Mouse (Mus musculus) heart, embryonic 10.5 days (tissue): ENCODE results near the gene Ctnnbip1. TPM values are rescaled to one million over a fixed set of nuclear protein-coding genes. Genes with fewer than 3 reads are reported as not detected.

Experiments
- DNase-seq: peaks from one replicate; pipeline ENCODE4 v3.0.0-alpha.2; 2017; ENCODE audit warnings: low spot score
- H3K27ac ChIP-seq: fragments of 300-500 bp; sonication (generic); 2 replicates; pipeline ENCODE4 v1.5.1; 2016; ENCODE audit warnings: mild to moderate bottlenecking
- H3K27me3 ChIP-seq: fragments of 300-500 bp; sonication (generic); 2 replicates; pipeline ENCODE4 v1.6.1; 2016; ENCODE audit warnings: mild to moderate bottlenecking; ENCODE audit not compliant: poor library complexity, insufficient read depth, severe bottlenecking
- H3K36me3 ChIP-seq: fragments of 300-500 bp; sonication (generic); 2 replicates; pipeline ENCODE4 v1.6.1; 2016; ENCODE audit warnings: mild to moderate bottlenecking, moderate library complexity
- H3K4me1 ChIP-seq: fragments of 300-500 bp; sonication (generic); 2 replicates; pipeline ENCODE4 v1.6.1; 2016; ENCODE audit warnings: mild to moderate bottlenecking
- H3K4me3 ChIP-seq: fragments of 300-500 bp; sonication (generic); 2 replicates; pipeline ENCODE4 v1.5.1; 2016; ENCODE audit warnings: mild to moderate bottlenecking, moderate library complexity
- H3K9me3 ChIP-seq: fragments of 300-500 bp; sonication (generic); 2 replicates; pipeline ENCODE4 v1.6.1; 2016; ENCODE audit warnings: mild to moderate bottlenecking, moderate library complexity
- WGBS: fragments of 180-500 bp; shearing (Covaris S2); methylation state at CpG from one replicate; pipeline ENCODE4 v1.1.7; 2016; 5-methylcytosine and 5-hydroxymethylcytosine counted together
- polyA plus RNA-seq: library from polyadenylated mRNA; unstranded; fragments of >200 nt; fragmentation: Nextera tagmentation; extraction: Ambion mirVana; gene quantifications from 2 replicates; pipeline ENCODE4 v1.2.1, GENCODE M21; 2016

The Ctnnbip1 gene
- polyA plus RNA-seq, 1 experiment from 2014 or later, result 49.9 TPM

DNA sequence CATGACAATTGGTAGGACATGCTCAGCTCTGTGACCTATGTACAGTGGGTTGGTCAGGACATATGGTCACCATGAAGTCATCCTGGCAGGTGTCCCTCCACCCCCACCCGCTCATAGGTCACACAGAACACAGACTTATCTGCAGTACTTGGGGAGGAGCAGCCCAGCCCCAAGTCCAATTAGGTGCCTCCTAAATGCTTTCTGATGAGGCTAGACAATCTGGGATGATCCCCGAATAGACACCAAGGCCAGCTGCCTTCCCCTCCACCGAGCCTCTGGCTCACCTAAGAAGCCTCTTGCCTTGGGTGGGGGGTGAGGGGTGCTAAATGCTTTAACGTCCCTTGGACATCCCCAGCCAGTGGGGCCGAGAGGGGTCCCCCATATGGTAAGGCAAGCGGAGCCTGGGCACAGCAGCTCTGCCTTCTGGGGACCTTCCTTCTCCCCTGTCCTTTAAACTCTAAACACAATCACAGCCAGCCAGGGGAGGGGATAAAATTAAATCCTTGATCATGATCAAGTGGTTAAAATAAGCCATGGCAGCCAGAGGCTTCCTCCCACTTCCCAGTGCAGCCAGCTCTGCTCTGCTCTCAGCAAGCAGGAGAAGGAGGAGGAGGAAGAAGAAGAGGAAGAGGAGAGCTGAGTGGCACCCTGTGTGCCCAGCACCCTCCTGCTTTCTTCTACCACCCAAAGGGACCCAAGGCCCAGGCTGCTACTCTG, 51.9 kb downstream of the Ctnnbip1 start:
- Histone ChIP-seq H3K9me3 (no peaks in the 10 kb centered on the region), H3K4me1 (peaks cover 63% of the 10 kb centered on the region), H3K27me3 (peaks cover 56% of the 10 kb centered on the region), H3K27ac (no peak overlapping the region), H3K4me3 (no peak overlapping the region), H3K36me3 (peaks cover 13% of the 10 kb centered on the region)
- no peak for DNase-seq
- 69% methylated on average over 6 of the region's 6 CpGs for WGBS

DNA sequence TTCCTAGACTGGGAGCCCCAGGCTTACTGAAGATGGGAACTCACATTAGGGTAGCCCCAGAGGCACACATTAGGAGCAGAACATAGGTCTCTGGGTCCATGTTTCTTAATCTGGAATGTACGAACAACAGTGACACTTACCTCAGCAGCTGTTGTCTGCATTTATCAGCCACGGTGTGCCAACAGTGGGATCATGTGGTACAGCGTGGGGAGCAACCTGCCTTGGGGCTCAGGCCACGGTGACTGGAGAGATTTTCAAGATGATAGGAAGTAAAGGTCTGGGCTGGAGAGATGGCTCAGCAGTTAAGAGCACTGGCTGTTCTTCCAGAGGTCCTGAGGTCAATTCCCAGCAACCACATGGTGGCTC, 52.4 kb downstream of the Ctnnbip1 start:
- Histone ChIP-seq H3K9me3 (no peaks in the 10 kb centered on the region), H3K27me3 (peaks cover 61% of the 10 kb centered on the region), H3K4me1 (peaks cover 58% of the 10 kb centered on the region), H3K27ac (no peak overlapping the region), H3K36me3 (peaks cover 10% of the 10 kb centered on the region), H3K4me3 (no peak overlapping the region)
- WGBS, result 69% methylated on average over 4 of the region's 4 CpGs
- no peak for DNase-seq

- no peak overlapping the region for H3K4me3 ChIP-seq
- WGBS, result 63% methylated on average over 5 of the region's 5 CpGs
- H3K9me3 ChIP-seq, result no peaks in the 10 kb centered on the region
- peaks cover 51% of the 10 kb centered on the region for H3K4me1 ChIP-seq
- H3K27ac ChIP-seq, result no peak overlapping the region
- no peak for DNase-seq
- peaks cover 3% of the 10 kb centered on the region; the same call in 1 of the 2 replicates for H3K36me3 ChIP-seq
- H3K27me3 ChIP-seq, result peaks cover 67% of the 10 kb centered on the region
Measured at GRCm38 (mm10) chr4:149571209-149571608, 53.2 kb downstream of the Ctnnbip1 start.

- no peaks in the 10 kb centered on the region for H3K9me3 ChIP-seq
- no peak for DNase-seq
- no peaks in the 10 kb centered on the region for H3K36me3 ChIP-seq
- H3K27ac ChIP-seq, result peak overlapping the region; percentile 30; the same call in 1 of the 2 replicates
- H3K27me3 ChIP-seq, result peaks cover 72% of the 10 kb centered on the region
- no peak overlapping the region for H3K4me3 ChIP-seq
- H3K4me1 ChIP-seq, result peaks cover 49% of the 10 kb centered on the region
- 49% methylated on average over 8 of the region's 8 CpGs for WGBS
Measured at GRCm38 (mm10) chr4:149571651-149572149, 53.7 kb downstream of the Ctnnbip1 start.

- H3K27ac ChIP-seq, result peak overlapping the region; percentile 30; the same call in 1 of the 2 replicates
- peaks cover 80% of the 10 kb centered on the region for H3K27me3 ChIP-seq
- no peaks in the 10 kb centered on the region for H3K36me3 ChIP-seq
- no peak for DNase-seq
- H3K4me1 ChIP-seq, result peaks cover 51% of the 10 kb centered on the region
- no peaks in the 10 kb centered on the region for H3K9me3 ChIP-seq
- no peak overlapping the region for H3K4me3 ChIP-seq
- 31% methylated on average over 6 of the region's 9 CpGs for WGBS
Measured at GRCm38 (mm10) chr4:149572446-149572845, 54.4 kb downstream of the Ctnnbip1 start.

GRCm38 (mm10) chr4:149572851-149573250, 54.8 kb downstream of the Ctnnbip1 start:
- no peaks in the 10 kb centered on the region for H3K9me3 ChIP-seq
- peaks cover 84% of the 10 kb centered on the region for H3K27me3 ChIP-seq
- H3K4me1 ChIP-seq, result peaks cover 47% of the 10 kb centered on the region
- H3K27ac ChIP-seq, result no peak overlapping the region
- no peaks in the 10 kb centered on the region for H3K36me3 ChIP-seq
- no peak overlapping the region for H3K4me3 ChIP-seq
- DNase-seq, result no peak
- WGBS, result 55% methylated on average over 8 of the region's 8 CpGs

DNA sequence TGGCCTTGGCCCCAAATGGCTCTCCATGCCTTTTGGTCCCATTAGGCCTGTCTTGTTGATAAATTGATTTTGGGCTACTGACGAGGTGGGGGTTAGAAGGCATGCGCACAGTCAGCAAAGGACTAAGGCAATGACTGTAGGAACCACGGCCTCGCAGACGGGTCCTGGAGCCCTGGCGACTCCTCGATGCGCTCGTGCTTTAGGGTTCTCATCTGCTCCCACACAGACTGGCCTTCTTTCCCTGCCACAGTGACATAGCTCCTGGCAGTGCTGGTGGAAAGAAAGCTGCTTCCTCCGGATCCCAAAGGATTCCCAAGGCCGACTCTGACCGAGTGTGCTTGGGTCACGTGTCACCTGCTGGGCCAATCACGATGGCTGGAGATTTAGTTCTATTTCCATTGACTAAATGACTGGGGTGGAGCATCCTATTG, 56.4 kb downstream of the Ctnnbip1 start:
- Histone ChIP-seq H3K9me3 (no peaks in the 10 kb centered on the region), H3K36me3 (no peaks in the 10 kb centered on the region), H3K27me3 (peaks cover 92% of the 10 kb centered on the region), H3K27ac (no peak overlapping the region), H3K4me1 (peaks cover 38% of the 10 kb centered on the region), H3K4me3 (no peak overlapping the region)
- DNase-seq, result no peak
- 63% methylated on average over 14 of the region's 14 CpGs for WGBS

DNA sequence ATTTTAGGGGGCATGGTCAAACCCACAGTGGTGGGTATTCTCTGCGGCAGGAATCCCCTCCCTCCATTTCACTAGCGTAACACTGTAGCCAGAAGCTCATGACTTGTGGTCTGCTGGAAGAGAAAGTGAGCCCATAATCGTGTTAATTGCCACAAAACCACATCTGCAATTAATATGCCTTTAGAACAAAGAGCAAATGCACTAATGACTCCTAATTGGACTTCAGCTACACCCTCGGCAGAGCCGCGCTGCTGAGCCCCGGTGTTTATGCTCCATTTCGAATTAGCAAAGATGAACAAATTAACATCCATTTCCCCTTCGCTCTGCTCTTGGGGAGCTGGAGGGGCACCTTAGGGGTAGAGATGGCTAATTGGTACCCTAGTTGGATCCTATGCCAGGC, 58.0 kb downstream of the Ctnnbip1 start:
- Histone ChIP-seq H3K27ac (no peak overlapping the region), H3K27me3 (peaks cover 88% of the 10 kb centered on the region), H3K9me3 (no peaks in the 10 kb centered on the region), H3K36me3 (no peaks in the 10 kb centered on the region), H3K4me3 (no peak overlapping the region), H3K4me1 (peaks cover 29% of the 10 kb centered on the region)
- DNase-seq, result no peak
- 87% methylated on average over 9 of the region's 9 CpGs for WGBS

DNA sequence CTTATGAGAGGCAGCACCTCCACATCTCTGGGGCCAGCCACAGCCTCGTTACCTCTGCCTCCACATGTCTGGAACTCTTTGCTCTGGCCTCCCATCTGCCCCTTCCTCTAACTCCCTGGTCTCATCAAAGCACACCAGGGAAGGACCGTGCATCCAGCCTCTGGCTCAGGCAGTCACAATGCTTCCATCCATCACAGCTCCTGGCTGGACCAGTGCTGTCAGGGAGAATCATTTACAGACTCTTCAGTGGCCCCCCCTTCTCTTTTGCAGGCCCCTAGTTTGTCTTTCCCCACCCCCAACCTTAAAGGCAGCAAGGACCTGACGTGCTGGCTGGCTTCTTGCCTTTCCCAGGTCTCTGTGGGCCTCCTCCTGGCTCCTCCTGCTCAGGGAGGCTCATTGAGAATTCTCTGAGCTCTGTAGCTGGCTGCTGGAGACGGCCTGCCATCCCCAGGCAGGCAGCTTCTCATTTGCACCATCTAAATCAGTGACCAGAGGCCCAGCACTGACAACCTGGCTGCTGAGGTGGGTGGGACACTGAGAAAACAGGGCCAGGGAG, 59.0 kb downstream of the Ctnnbip1 start:
- no peaks in the 10 kb centered on the region for H3K36me3 ChIP-seq
- peaks cover 19% of the 10 kb centered on the region for H3K4me1 ChIP-seq
- no peaks in the 10 kb centered on the region for H3K9me3 ChIP-seq
- H3K27ac ChIP-seq, result no peak overlapping the region
- no peak for DNase-seq
- no peak overlapping the region for H3K4me3 ChIP-seq
- peaks cover 87% of the 10 kb centered on the region for H3K27me3 ChIP-seq
- WGBS, result 33% methylated on average over 4 of the region's 4 CpGs

GRCm38 (mm10) chr4:149578085-149578681, 60.1 kb downstream of the Ctnnbip1 start:
- Histone ChIP-seq H3K9me3 (no peaks in the 10 kb centered on the region), H3K36me3 (no peaks in the 10 kb centered on the region), H3K4me1 (0 out of 2 replicates have a peak, but pooled peaks cover 9% of the 10 kb centered on the region), H3K27ac (no peak overlapping the region), H3K4me3 (no peak overlapping the region), H3K27me3 (peaks cover 85% of the 10 kb centered on the region)
- WGBS, result 72% methylated on average over 13 of the region's 13 CpGs
- DNase-seq, result no peak

DNA sequence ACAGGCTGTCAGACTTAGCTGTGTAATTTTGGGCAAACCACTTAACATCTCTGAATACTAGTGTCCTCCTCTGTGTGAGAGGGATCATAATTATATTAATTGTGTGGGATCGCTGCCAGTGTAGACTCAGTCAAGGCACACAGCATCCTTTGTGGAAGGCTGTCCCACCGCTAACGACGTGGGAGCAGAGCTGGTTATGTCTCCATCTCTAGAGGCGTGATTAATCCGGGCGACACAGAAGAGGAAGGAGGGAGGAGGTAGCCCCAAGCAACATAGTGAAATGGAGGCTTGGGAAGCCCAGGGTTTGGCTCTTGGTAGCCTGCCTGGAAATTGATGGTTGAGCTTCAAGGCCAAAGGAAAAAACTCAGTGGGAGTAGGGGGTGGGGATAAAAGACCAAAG, 60.8 kb downstream of the Ctnnbip1 start:
- H3K4me1 ChIP-seq, result 0 out of 2 replicates have a peak, but pooled peaks cover 9% of the 10 kb centered on the region
- H3K36me3 ChIP-seq, result no peaks in the 10 kb centered on the region
- no peak for DNase-seq
- H3K27me3 ChIP-seq, result peaks cover 81% of the 10 kb centered on the region
- no peaks in the 10 kb centered on the region for H3K9me3 ChIP-seq
- 71% methylated on average over 7 of the region's 7 CpGs for WGBS
- no peak overlapping the region for H3K27ac ChIP-seq
- H3K4me3 ChIP-seq, result no peak overlapping the region

DNA sequence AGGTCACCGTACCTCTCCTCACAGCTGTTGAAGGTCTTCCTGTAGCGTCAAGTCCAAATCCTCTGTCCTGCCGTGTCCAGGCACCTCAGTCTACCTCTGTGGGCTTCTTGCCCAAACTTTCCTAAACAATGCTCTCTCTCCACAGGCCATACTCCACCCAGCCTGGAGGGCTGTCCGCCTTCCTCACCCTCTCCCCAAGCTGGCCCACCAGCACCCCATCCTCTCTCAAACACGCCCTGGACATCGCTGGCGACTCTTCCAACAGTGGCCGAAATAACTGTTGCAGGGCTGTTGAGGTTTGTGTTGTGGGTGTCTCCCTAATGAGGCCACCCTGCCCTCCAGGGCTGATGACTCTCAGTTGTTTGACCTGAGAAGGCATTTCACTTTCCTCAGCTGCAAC, 67.2 kb downstream of the Ctnnbip1 start:
- Histone ChIP-seq H3K27ac (no peak overlapping the region), H3K27me3 (peaks cover 81% of the 10 kb centered on the region), H3K4me3 (no peak overlapping the region), H3K9me3 (no peaks in the 10 kb centered on the region), H3K36me3 (no peaks in the 10 kb centered on the region), H3K4me1 (peaks cover 27% of the 10 kb centered on the region)
- no peak for DNase-seq
- 78% methylated on average over 8 of the region's 8 CpGs for WGBS
